Mouse (Mus musculus) megakaryocyte, embryonic 14.5 days (primary cell): ENCODE results near the gene Cdyl2.

Source experiments
- FLI1 ChIP-seq: IDR thresholded peaks from 2 replicates; pipeline ENCODE4 v1.6.1; 2012; ENCODE audit warnings: low read length, inconsistent platforms, mixed read lengths
- GATA1 ChIP-seq: IDR thresholded peaks from 3 replicates; pipeline ENCODE4 v1.6.1; 2012; ENCODE audit warnings: mixed read lengths, low read length, inconsistent platforms, borderline replicate concordance

DNA sequence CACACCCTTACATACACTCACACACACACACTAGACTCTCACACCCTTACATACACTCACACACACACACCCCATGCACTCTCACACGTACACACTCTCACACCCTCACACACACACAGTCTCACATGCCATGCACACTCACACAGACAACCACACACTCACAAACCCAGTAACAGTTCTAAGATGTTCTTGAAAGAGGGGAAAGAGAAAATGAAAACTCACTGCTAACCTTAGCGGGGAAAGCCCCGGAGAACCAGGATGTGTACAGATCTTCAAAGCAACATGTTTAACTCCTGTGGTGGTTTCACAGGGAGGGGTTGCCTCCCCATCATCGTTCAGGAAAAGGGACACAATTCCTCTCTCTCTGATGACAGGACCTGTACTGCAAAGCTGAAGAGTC is 94.8 kb downstream of the Cdyl2 start:
- no peak for TF ChIP-seq GATA1
- TF ChIP-seq FLI1, result no peak
